Mouse (Mus musculus) urinary bladder, adult 2 months (tissue): ENCODE measurements around the gene Klhl20. TPM values are rescaled to one million over a fixed set of nuclear protein-coding genes. Genes with fewer than 3 reads are reported as not detected.

ENCODE experiments used
- DNase-seq: peaks from one replicate; pipeline ENCODE4 v3.0.0; 2022; ENCODE audit warnings: low spot score
- polyA plus RNA-seq: library from polyadenylated mRNA; depleted of rRNA; stranded (reverse); fragments of >200 nt; gene quantifications from 2 replicates; pipeline ENCODE4 v1.2.3, GENCODE M21; 2012; rRNA removed

Gene Klhl20
- polyA plus RNA-seq, 1 experiment, result 14.7 TPM

DNA sequence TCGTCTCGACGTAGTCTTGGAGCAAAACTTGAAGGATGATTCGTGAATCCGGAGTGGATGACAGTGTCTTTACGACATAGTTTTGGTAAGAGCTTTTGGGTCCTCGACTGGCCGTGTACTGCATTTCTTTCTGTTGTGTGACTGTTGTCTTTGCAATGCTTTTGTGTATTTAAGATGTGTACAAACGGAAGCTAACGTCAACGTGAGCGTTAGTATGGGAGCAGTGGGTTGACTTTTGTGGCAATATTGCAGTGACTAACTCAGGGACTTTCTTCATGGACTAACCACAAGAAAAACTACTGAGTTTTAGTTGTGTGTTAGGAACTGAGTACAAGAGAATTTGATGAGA is 60.1 kb downstream of the Klhl20 start:
- no peak for DNase-seq

DNA sequence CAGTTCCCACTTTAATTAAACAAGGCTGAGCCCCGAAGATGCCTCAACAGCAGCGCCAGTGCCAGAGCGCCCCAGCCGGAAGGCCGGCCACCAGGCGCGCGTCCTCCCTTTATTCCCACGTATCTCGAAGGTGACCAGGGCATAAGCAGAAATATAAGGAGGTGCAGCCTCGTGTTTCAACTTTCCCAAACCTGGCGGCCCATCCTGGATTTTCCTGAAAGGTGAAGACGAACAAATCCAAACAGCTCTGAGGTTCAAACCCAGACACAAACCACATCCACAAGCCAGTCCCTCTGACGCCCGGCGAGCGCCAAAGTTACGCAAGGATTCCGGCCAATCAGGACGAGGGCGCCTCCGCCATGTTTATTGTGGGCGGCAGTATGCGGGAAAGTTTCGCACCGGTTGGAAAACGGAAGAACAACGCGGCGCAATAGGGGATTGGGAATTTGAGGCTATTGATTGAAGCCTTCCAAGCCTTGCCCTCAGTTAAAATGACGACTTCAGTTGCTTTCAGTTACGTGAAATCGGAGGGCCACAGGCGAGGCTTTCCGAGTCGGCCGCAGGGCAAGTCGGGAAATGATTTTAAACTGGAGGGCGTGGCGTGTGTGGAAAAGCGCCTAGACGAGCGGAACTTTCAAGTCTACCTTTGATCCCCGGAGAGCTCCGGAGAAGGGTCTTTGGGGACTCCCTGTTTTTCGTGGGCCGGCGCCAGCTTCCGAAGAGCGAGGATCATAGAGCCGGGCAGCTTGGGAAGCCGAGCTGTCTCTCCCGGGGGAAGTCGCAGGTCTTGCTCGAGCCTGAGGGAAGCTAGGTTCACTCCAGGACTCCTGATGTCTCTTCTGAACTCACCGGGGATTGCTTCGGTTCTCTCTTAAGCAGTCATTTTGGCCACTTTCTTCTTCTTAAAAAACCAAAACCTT is 60.7 kb downstream of the Klhl20 start, which contains the start of the genes Dars2 and Cenpl:
TSS of gene Dars2 (minus strand) at position 307 of the 920 bp plus-strand sequence.
TSS of gene Cenpl (plus strand) at position 362 of the 920 bp plus-strand sequence.
- DNase-seq, result peak; percentile 85

DNA sequence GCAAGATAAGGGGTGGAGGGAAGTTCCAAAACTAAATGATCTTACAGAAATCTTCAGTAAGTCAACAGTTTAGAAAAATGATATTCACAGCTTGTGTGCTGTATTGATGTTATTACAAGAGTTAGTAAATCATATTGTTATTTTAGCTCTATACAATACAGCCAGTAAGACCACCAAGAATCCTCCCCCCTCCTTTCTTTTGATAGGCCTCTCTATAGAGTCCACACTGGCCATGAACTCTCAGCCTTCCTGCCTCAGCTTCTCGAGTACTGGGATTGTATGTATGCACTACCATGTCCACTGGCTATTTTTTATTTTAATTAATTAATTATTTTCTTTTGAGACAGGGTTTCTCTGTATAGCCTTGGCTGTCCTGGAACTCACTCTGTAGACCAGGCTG is 68.0 kb downstream of the Klhl20 start:
- no peak for DNase-seq

DNA sequence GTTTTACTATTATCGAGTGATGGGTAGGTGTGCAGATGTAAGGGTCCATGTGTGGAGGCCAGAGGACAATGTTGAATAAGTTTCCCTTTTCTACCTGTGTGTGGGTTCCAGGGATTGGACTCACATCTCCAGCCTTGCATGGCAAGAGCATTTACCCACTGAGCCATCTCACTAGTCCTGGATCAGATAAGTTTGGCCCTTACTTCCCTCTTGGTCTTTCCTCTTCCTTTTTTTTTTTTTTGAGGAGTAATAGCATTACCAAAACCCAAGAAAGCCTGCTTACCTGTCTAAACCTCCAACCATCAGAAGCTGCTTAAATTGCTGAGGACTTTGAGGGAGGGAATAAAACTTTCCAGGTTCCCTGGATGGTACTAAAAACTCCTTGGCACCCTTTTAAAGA is 74.1 kb downstream of the Klhl20 start:
- DNase-seq, result no peak

DNA sequence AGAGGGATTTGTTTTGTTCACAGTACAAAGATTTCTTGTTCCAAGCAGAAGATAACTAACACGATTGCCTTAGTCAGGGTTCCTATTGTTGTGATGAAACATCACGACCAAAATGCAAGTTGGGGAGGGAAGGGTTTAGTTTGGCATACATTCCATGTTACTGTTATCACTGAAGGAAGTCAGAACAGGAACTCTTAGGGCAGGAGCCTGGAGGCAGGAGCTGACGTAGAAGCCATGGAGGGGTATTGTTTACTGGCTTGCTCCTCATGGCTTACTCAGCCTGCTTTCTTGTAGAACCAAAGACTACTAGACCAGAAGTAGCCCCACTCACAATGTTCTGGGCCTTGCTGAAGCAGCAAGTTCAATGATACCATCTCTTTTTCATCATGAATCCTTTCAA is 84.3 kb downstream of the Klhl20 start:
- DNase-seq, result no peak

DNA sequence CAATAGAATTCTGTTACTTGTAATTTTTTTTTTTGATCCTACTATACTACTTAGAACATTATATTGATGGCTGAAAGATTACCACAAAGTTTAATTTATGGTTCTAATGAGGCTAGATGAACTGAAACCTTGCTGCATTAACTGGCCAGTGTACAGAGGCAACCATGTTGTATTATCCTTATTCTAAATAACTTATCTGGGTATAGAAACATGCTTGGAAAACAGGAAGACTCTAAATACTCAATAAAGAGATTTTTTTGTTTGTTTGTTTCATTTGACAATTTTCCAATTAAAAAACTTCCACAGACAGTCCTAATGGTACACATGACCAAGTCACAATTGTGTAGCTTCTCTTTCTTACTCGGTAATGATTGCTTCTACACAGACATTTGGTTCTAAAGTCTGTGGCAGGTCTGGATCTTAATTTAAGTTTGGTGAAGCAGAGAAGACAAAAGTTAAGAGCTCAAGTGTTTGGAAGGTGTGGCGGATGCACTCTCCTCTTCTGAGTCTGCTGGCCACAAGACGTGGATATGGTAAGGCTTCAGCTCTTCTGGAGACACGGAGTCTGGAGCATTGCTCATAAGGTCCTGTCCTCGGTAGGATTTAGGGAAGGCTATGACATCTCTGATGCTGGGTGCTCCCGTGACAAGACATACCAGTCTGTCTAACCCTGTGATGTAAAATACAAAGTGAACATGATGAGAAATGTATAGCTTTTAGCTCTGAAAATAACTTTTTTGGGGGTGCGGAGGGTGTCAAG is 89.9 kb downstream of the Klhl20 start:
- DNase-seq, result no peak

DNA sequence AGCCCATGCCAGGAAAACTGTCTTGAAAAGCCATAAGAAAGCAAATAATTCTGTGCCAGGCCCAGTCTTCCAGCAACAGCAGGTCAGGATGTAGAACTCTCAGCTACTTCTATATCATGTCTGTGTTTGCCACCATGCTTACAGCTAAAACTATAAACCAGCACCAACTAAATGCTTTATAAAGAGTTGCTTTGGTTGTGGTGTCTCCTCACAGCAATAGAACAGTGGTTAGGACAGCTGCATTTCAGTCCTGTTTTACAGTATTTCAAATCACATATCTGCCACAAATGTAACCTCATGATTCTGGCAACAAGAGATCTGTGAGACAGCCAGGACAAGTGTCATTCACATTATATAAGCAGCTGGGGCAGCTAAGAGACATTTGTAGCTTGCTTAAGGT is 90.5 kb downstream of the Klhl20 start:
- DNase-seq, result no peak

DNA sequence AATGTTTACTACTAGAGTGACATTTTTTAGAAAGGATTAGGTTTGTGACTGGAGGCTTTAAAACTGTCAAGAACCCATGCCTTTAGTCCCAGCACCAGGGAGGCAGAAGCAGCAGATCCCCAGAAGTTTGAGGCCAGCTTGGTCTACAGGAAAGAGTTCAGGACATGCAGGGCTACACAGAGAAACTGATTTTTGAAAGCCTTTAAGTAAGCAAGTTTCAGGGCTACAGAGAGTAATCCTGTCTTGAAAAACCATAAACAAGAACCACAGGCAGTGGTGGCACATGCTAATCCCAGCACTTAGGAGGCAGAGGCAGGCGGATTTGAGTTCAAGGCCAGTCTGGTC is 90.9 kb downstream of the Klhl20 start:
- no peak for DNase-seq

DNA sequence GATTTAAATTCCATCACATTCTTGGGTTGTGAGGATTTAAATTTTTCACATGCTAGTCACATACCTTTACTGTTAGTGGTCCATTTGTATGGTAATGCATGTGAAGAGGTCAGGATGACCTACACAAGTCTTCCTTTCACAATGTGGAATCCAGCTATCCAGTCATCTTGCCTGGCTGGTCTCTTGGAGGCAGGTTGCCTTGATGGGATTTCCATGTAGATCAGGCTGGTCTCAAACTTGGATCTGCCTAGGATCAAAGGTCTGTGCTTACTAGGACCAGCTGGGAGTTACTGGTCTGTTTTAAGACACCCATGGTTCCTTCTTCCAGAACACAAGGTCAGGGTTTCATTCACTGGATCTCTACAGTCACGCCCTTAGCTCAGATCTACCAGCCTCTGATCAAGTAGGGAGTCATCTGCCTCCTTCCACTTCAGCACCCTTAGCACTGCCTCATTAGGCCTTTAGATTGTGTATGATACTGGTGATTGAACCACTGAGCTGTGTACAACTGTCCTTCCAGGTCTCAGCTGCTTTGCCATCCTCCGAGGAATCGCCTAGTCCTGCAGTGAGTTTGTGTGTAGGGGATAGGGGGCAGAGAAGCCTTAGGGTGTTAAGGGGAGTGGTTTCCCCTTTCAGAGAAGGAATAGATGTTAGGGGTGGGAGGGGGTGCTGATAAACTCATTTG is 91.4 kb downstream of the Klhl20 start:
- no peak for DNase-seq

DNA sequence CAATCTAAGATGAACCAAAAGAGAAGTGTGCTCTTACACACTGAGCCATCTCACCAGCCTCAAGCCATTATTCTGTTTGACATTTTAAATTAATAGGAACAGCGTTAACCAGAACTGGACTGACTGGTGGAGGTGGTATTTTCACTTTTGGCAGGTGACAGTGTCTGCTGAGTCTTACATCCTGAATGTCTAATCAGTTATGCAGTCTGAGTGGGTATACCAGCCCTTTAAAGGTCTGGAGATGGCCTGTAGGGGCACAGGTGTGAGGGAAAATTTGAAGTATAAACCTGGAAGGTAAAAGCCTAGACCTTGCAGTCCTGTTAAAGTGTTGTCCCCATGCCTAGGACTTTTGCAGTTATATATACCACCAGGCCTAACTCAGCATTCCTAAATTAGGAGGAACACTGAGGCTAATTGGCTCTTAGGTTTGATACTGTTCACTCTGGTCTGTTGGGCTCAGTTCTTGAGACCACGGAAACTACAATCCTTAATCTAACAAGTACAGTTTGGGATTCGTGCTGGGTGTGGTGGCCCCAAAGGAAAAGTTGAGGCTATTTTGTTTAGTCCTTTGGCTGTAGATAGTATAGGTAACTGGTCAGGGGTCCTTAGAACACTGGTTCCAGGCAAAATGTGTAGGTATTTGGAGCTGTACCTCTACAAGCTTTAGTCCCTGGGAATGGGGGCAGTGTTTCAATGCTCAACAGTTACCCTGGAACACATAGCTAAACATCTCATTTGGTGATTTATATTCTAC is 92.2 kb downstream of the Klhl20 start:
- no peak for DNase-seq

Other genes starting within 250 kb of the Klhl20 start
- gene Rc3h1, start 225.1 kb downstream of the Klhl20 start, polyA plus RNA-seq, result 9.5 and 11.0 TPM in 2 replicates
- gene Serpinc1, start 152.9 kb downstream of the Klhl20 start, polyA plus RNA-seq, result 0.22 and 0.27 TPM in 2 replicates
- gene Zbtb37, start 96.7 kb downstream of the Klhl20 start, polyA plus RNA-seq, result 4.1 and 4.2 TPM in 2 replicates
- 17.0 and 17.9 TPM in 2 replicates for gene Dars2, start 60.9 kb downstream of the Klhl20 start, polyA plus RNA-seq
- gene Cenpl, start 60.8 kb downstream of the Klhl20 start, polyA plus RNA-seq, result 2.6 and 3.2 TPM in 2 replicates
- gene Ankrd45, start 11.2 kb upstream of the Klhl20 start, polyA plus RNA-seq, result 0.12 and 0.23 TPM in 2 replicates
- not detected in 2 replicates for gene Tex50, start 27.8 kb upstream of the Klhl20 start, polyA plus RNA-seq
- 171 and 185 TPM in 2 replicates for gene Prdx6, start 119.7 kb upstream of the Klhl20 start, polyA plus RNA-seq